Mouse (Mus musculus) c-Kit-positive CD71-positive TER-119-negative erythroid progenitor cells, embryonic 14.5 days (primary cell): ENCODE measurements around the gene Casr.

Experiments used
- DNase-seq: peaks from one replicate; pipeline ENCODE4 v3.0.0-alpha.2; 2013; ENCODE audit warnings: low read depth

Casr gene

GRCm38 (mm10) chr16:36523095-36523494 lies 38.8 kb downstream of the Casr start:
- DNase-seq, result no peak

GRCm38 (mm10) chr16:36516355-36516754 lies 45.6 kb downstream of the Casr start:
- no peak for DNase-seq

- DNase-seq, result no peak
Observed at GRCm38 (mm10) chr16:36507300-36507699, 54.6 kb downstream of the Casr start.

- no peak for DNase-seq
Observed at GRCm38 (mm10) chr16:36506827-36507226, 55.1 kb downstream of the Casr start.

GRCm38 (mm10) chr16:36505913-36506312 lies 56.0 kb downstream of the Casr start:
- DNase-seq, result no peak

GRCm38 (mm10) chr16:36505134-36505533 lies 56.8 kb downstream of the Casr start:
- no peak for DNase-seq

- no peak for DNase-seq
Observed at GRCm38 (mm10) chr16:36502286-36502685, 59.7 kb downstream of the Casr start.

- DNase-seq, result no peak
Observed at GRCm38 (mm10) chr16:36492420-36492819, 69.5 kb downstream of the Casr start.

GRCm38 (mm10) chr16:36476866-36477265 lies 85.1 kb downstream of the Casr start:
- no peak for DNase-seq

GRCm38 (mm10) chr16:36475530-36475929 lies 86.4 kb downstream of the Casr start:
- DNase-seq, result no peak

GRCm38 (mm10) chr16:36474849-36475248 lies 87.1 kb downstream of the Casr start:
- no peak for DNase-seq

- DNase-seq, result no peak
Observed at GRCm38 (mm10) chr16:36473217-36474216, 88.4 kb downstream of the Casr start.

GRCm38 (mm10) chr16:36471066-36471633 lies 90.8 kb downstream of the Casr start:
- DNase-seq, result no peak

GRCm38 (mm10) chr16:36469955-36470478 lies 91.9 kb downstream of the Casr start:
- DNase-seq, result no peak

GRCm38 (mm10) chr16:36469367-36469766 lies 92.6 kb downstream of the Casr start:
- no peak for DNase-seq

GRCm38 (mm10) chr16:36468862-36469261 lies 93.1 kb downstream of the Casr start:
- DNase-seq, result no peak

- DNase-seq, result no peak
Observed at GRCm38 (mm10) chr16:36467936-36468335, 94.0 kb downstream of the Casr start.

- DNase-seq, result no peak
Observed at GRCm38 (mm10) chr16:36465436-36465835, 96.5 kb downstream of the Casr start.

GRCm38 (mm10) chr16:36464076-36464475 lies 97.9 kb downstream of the Casr start:
- no peak for DNase-seq

GRCm38 (mm10) chr16:36460426-36460825 lies 101.5 kb downstream of the Casr start:
- DNase-seq, result no peak

GRCm38 (mm10) chr16:36455342-36455802 lies 106.6 kb downstream of the Casr start, which contains the start of gene Stfa3:
Gene Stfa3, minus strand, starts transcription at chr16:36455392.
- no peak for DNase-seq
